Mouse (Mus musculus): ENCODE results near the gene Scn5a.
A peak's percentile ranks its signal among the peaks of the same experiment; 100 is the strongest.

Scn5a gene

GRCm38 (mm10) chr9:119445737-119446136 is 133.1 kb downstream of the Scn5a start:
- DNase-seq: no peak

- DNase-seq: peak; percentile 100
Measured at GRCm38 (mm10) chr9:119444738-119445429, 133.9 kb downstream of the Scn5a start, which contains the start of gene Exog. Exog (plus strand) TSS chr9:119444943.

GRCm38 (mm10) chr9:119438498-119439000 is 140.3 kb downstream of the Scn5a start:
- no peak for DNase-seq

- DNase-seq: no peak
Measured at GRCm38 (mm10) chr9:119438065-119438464, 140.8 kb downstream of the Scn5a start.

- no peak for DNase-seq
Measured at GRCm38 (mm10) chr9:119435855-119436254, 143.0 kb downstream of the Scn5a start.

Data from cerebellum, postnatal 10 days (tissue).